Mouse (Mus musculus): ENCODE measurements at regions not wholly inside any gene's neighbourhood (a gene's known extent, or its start where the extent isn't known, plus 50 kb on each side); places are given as distances from the start of the nearest gene placed in this dataset.

GRCm38 (mm10) chr8:87273328-87273727 lies 199.1 kb downstream of the Cbln1 start:
- TF ChIP-seq POLR2A (IDR thresholded peaks at IDR 0.05; ENCODE audit: control insufficient read depth, extremely low read depth, insufficient read depth, low read length, poor library complexity) (no peak), CTCF (IDR thresholded peaks at IDR 0.05; ENCODE audit: borderline replicate concordance, control insufficient read depth, extremely low read depth, insufficient read depth, low read length, poor library complexity) (no peak)

Data from thymus, adult 2 months (tissue).